Mouse (Mus musculus) E14TG2a.4 (cell line): ENCODE data around the gene Shb.

Source experiments
- CTCF ChIP-seq: conservative IDR thresholded peaks from 2 replicates; pipeline ENCODE4 v1.5.1; 2014; ENCODE audit warnings: low read length
- NANOG ChIP-seq: IDR thresholded peaks from 2 replicates; pipeline ENCODE4 v1.6.1; 2014; ENCODE audit warnings: borderline replicate concordance, low read length, mixed read lengths
- POU5F1 ChIP-seq: IDR thresholded peaks from 2 replicates; pipeline ENCODE4 v1.6.1; 2014; ENCODE audit warnings: low read length, borderline replicate concordance

GRCm38 (mm10) chr4:45529986-45530597 is 2.2 kb downstream of the Shb start:
- TF ChIP-seq CTCF, result no peak
- no peak for TF ChIP-seq POU5F1
- TF ChIP-seq NANOG, result no peak
